Comparison of ENCODE assay signal across 13 mouse cellular contexts in the genomic region with DNA sequence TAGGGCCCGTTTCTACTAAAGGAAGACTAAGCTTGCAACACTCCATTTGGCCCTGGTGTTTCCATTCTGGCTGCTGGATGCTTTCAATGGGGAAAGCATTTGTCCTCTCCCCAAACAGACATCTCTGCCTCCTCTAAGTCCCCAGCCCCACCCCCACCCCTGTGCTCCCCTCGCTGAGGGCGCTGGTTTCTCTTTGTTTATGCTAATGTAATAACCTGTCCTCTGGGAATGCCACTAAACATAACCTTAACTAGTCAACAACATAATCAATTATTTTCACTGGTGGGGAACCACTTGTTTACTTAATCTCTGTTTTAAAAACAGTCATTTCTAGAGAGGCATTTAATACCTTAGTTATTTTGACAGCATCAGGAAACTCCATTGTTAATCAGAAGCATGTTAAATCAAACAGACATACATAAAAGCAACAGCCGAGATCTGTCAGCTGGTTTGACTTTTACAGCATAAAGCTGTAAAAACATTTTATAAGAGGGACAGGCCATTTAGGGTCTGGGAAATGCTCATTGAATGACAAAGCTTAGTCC.
"Had no signal": no experiment of that assay in that cellular context is flagged by ENCODE, and none has a peak within 500 bp of the region (broad histone marks: within the 10 kb centered on the region; RNA-seq: fewer than 3 reads in every experiment).

No protein-coding gene starts in this region.

- H3K4me3 ChIP-seq: intestine, embryonic 15.5 days; left cerebral cortex, adult 2 months; liver, embryonic 13.5 days; midbrain, embryonic 12.5 days; midbrain, embryonic 15.5 days; neural tube, embryonic 13.5 days had no signal

- H3K4me1 ChIP-seq: intestine, embryonic 15.5 days; liver, embryonic 13.5 days; midbrain, embryonic 15.5 days had no signal

- H3K27ac ChIP-seq: intestine, embryonic 15.5 days; left cerebral cortex, adult 2 months; liver, embryonic 13.5 days; midbrain, embryonic 12.5 days; midbrain, embryonic 15.5 days; neural tube, embryonic 13.5 days had no signal

- H3K36me3 ChIP-seq: intestine, embryonic 15.5 days; liver, embryonic 13.5 days; midbrain, embryonic 12.5 days; midbrain, embryonic 15.5 days; neural tube, embryonic 13.5 days had no signal

- H3K4me2 ChIP-seq: intestine, embryonic 15.5 days; liver, embryonic 13.5 days; midbrain, embryonic 12.5 days; midbrain, embryonic 15.5 days; neural tube, embryonic 13.5 days had no signal

- DNase-seq: kidney, adult 2 months; layer of hippocampus, postnatal 36 days; liver, embryonic 13.5 days; lung, adult 2 months; lung, postnatal 14 days; lung, postnatal 4 days; thymus, adult 18-20 months; thymus, postnatal 36 days had no signal

- H3K9ac ChIP-seq: intestine, embryonic 15.5 days; liver, embryonic 13.5 days; midbrain, embryonic 12.5 days; midbrain, embryonic 15.5 days; neural tube, embryonic 13.5 days had no signal

- ATAC-seq: intestine, embryonic 15.5 days; midbrain, embryonic 15.5 days had no signal

- H3K9me3 ChIP-seq: intestine, embryonic 15.5 days; liver, embryonic 13.5 days; midbrain, embryonic 12.5 days; midbrain, embryonic 15.5 days; neural tube, embryonic 13.5 days had no signal

- H3K27me3 ChIP-seq: intestine, embryonic 15.5 days; liver, embryonic 13.5 days; midbrain, embryonic 12.5 days; midbrain, embryonic 15.5 days; neural tube, embryonic 13.5 days had no signal
